Mouse (Mus musculus): ENCODE results near the gene Pde6h. TPM values are rescaled to one million over a fixed set of nuclear protein-coding genes. Genes with fewer than 3 reads are reported as not detected.

The Pde6h gene
- total and polyA plus RNA-seq, 2 experiments: under 0.01 to 0.05 TPM

- Histone ChIP-seq H3K27ac (replicated peaks; ENCODE audit: insufficient read depth, low read depth, low read length) (no peak overlapping the region), H3K4me1 (ENCODE audit: control insufficient read depth, insufficient read depth, low read length) (no peaks in the 10 kb centered on the region), H3K9ac (ENCODE audit: low read depth, low read length) (no peak overlapping the region), H3K79me2 (ENCODE audit: control insufficient read depth, insufficient read depth, low read length) (no peaks in the 10 kb centered on the region), H3K27me3 (ENCODE audit: control insufficient read depth, insufficient read depth, low read length) (no peaks in the 10 kb centered on the region), H3K36me3 (ENCODE audit: control insufficient read depth, insufficient read depth, low read length) (no peaks in the 10 kb centered on the region), H3K4me3 (ENCODE audit: insufficient read depth, low read depth, low read length) (no peak overlapping the region)
- no peak for DNase-seq (ENCODE audit: extremely low read depth, low read depth, low spot score)
- WGBS: 71% methylated on average over 8 of the region's 8 CpGs
- TF ChIP-seq CTCF (IDR thresholded peaks at IDR 0.05; ENCODE audit: low read depth, low read length) (no peak), POLR2A (IDR thresholded peaks at IDR 0.05; ENCODE audit: extremely low read depth, insufficient read depth, low read length) (no peak)
These were observed 20.9 kb downstream of the Pde6h start for GRCm38 (mm10) chr6:136944511-136944910.

GRCm38 (mm10) chr6:136946241-136946640 is 22.6 kb downstream of the Pde6h start:
- 63% methylated on average over 5 of the region's 5 CpGs for WGBS
- Histone ChIP-seq H3K79me2 (ENCODE audit: control insufficient read depth, insufficient read depth, low read length) (no peaks in the 10 kb centered on the region), H3K27ac (replicated peaks; ENCODE audit: insufficient read depth, low read depth, low read length) (no peak overlapping the region), H3K27me3 (ENCODE audit: control insufficient read depth, insufficient read depth, low read length) (no peaks in the 10 kb centered on the region; the same call in 1 of the 2 replicates), H3K4me1 (ENCODE audit: control insufficient read depth, insufficient read depth, low read length) (no peaks in the 10 kb centered on the region), H3K36me3 (ENCODE audit: control insufficient read depth, insufficient read depth, low read length) (no peaks in the 10 kb centered on the region), H3K4me3 (ENCODE audit: insufficient read depth, low read depth, low read length) (no peak overlapping the region), H3K9ac (ENCODE audit: low read depth, low read length) (no peak overlapping the region)
- TF ChIP-seq CTCF (IDR thresholded peaks at IDR 0.05; ENCODE audit: low read depth, low read length): no peak
- TF ChIP-seq POLR2A (IDR thresholded peaks at IDR 0.05; ENCODE audit: extremely low read depth, insufficient read depth, low read length): no peak
- DNase-seq (ENCODE audit: extremely low read depth, low read depth, low spot score): no peak

- Histone ChIP-seq H3K27ac (replicated peaks; ENCODE audit: insufficient read depth, low read depth, low read length) (no peak overlapping the region), H3K27me3 (ENCODE audit: control insufficient read depth, insufficient read depth, low read length) (no peaks in the 10 kb centered on the region; the same call in 1 of the 2 replicates), H3K79me2 (ENCODE audit: control insufficient read depth, insufficient read depth, low read length) (no peaks in the 10 kb centered on the region), H3K36me3 (ENCODE audit: control insufficient read depth, insufficient read depth, low read length) (no peaks in the 10 kb centered on the region), H3K4me1 (ENCODE audit: control insufficient read depth, insufficient read depth, low read length) (no peaks in the 10 kb centered on the region), H3K9ac (ENCODE audit: low read depth, low read length) (no peak overlapping the region), H3K4me3 (ENCODE audit: insufficient read depth, low read depth, low read length) (no peak overlapping the region)
- no peak for DNase-seq (ENCODE audit: extremely low read depth, low read depth, low spot score)
- TF ChIP-seq CTCF (IDR thresholded peaks at IDR 0.05; ENCODE audit: low read depth, low read length) (no peak), POLR2A (IDR thresholded peaks at IDR 0.05; ENCODE audit: extremely low read depth, insufficient read depth, low read length) (no peak)
- 72% methylated on average over 9 of the region's 9 CpGs for WGBS
These were observed 23.3 kb downstream of the Pde6h start for GRCm38 (mm10) chr6:136946943-136947342.

GRCm38 (mm10) chr6:136947716-136948115 is 24.1 kb downstream of the Pde6h start:
- Histone ChIP-seq H3K27me3 (ENCODE audit: control insufficient read depth, insufficient read depth, low read length) (no peaks in the 10 kb centered on the region; the same call in 1 of the 2 replicates), H3K4me1 (ENCODE audit: control insufficient read depth, insufficient read depth, low read length) (no peaks in the 10 kb centered on the region), H3K79me2 (ENCODE audit: control insufficient read depth, insufficient read depth, low read length) (no peaks in the 10 kb centered on the region), H3K27ac (replicated peaks; ENCODE audit: insufficient read depth, low read depth, low read length) (no peak overlapping the region), H3K36me3 (ENCODE audit: control insufficient read depth, insufficient read depth, low read length) (no peaks in the 10 kb centered on the region), H3K4me3 (ENCODE audit: insufficient read depth, low read depth, low read length) (no peak overlapping the region), H3K9ac (ENCODE audit: low read depth, low read length) (no peak overlapping the region)
- TF ChIP-seq POLR2A (IDR thresholded peaks at IDR 0.05; ENCODE audit: extremely low read depth, insufficient read depth, low read length) (no peak), CTCF (IDR thresholded peaks at IDR 0.05; ENCODE audit: low read depth, low read length) (no peak)
- no peak for DNase-seq (ENCODE audit: extremely low read depth, low read depth, low spot score)
- 88% methylated on average over 4 of the region's 4 CpGs for WGBS

GRCm38 (mm10) chr6:136950171-136950570 is 26.5 kb downstream of the Pde6h start:
- Histone ChIP-seq H3K79me2 (ENCODE audit: control insufficient read depth, insufficient read depth, low read length) (no peaks in the 10 kb centered on the region), H3K27me3 (ENCODE audit: control insufficient read depth, insufficient read depth, low read length) (no peaks in the 10 kb centered on the region; the same call in 1 of the 2 replicates), H3K9ac (ENCODE audit: low read depth, low read length) (no peak overlapping the region), H3K4me1 (ENCODE audit: control insufficient read depth, insufficient read depth, low read length) (peaks cover 2% of the 10 kb centered on the region; the same call in 1 of the 2 replicates), H3K36me3 (ENCODE audit: control insufficient read depth, insufficient read depth, low read length) (no peaks in the 10 kb centered on the region), H3K4me3 (ENCODE audit: insufficient read depth, low read depth, low read length) (no peak overlapping the region), H3K27ac (replicated peaks; ENCODE audit: insufficient read depth, low read depth, low read length) (no peak overlapping the region)
- TF ChIP-seq POLR2A (IDR thresholded peaks at IDR 0.05; ENCODE audit: extremely low read depth, insufficient read depth, low read length) (no peak), CTCF (IDR thresholded peaks at IDR 0.05; ENCODE audit: low read depth, low read length) (no peak)
- no peak for DNase-seq (ENCODE audit: extremely low read depth, low read depth, low spot score)
- 86% methylated on average over 2 of the region's 2 CpGs for WGBS

- no peaks in the 10 kb centered on the region; the same call in 1 of the 2 replicates for H3K27me3 ChIP-seq (ENCODE audit: control insufficient read depth, insufficient read depth, low read length)
- H3K9ac ChIP-seq (ENCODE audit: low read depth, low read length): no peak overlapping the region
- H3K4me1 ChIP-seq (ENCODE audit: control insufficient read depth, insufficient read depth, low read length): peaks cover 2% of the 10 kb centered on the region; the same call in 1 of the 2 replicates
- DNase-seq (ENCODE audit: extremely low read depth, low read depth, low spot score): no peak
- TF ChIP-seq CTCF (IDR thresholded peaks at IDR 0.05; ENCODE audit: low read depth, low read length): no peak
- no peak for TF ChIP-seq POLR2A (IDR thresholded peaks at IDR 0.05; ENCODE audit: extremely low read depth, insufficient read depth, low read length)
- no peaks in the 10 kb centered on the region for H3K79me2 ChIP-seq (ENCODE audit: control insufficient read depth, insufficient read depth, low read length)
- no peaks in the 10 kb centered on the region for H3K36me3 ChIP-seq (ENCODE audit: control insufficient read depth, insufficient read depth, low read length)
- no peak overlapping the region for H3K27ac ChIP-seq (replicated peaks; ENCODE audit: insufficient read depth, low read depth, low read length)
- WGBS: 82% methylated on average over 9 of the region's 9 CpGs
- H3K4me3 ChIP-seq (ENCODE audit: insufficient read depth, low read depth, low read length): no peak overlapping the region
These were observed 29.3 kb downstream of the Pde6h start for GRCm38 (mm10) chr6:136952930-136953329.

All from liver, adult 2 months (tissue).